Mouse (Mus musculus) spleen, postnatal 14 days (tissue): ENCODE results near the gene Hoxa7.

ENCODE experiments used
- DNase-seq, 2 experiments: peaks; one replicate each; pipeline ENCODE4 v3.0.0; 2021 to 2022; ENCODE audit warnings: low spot score in 2 of 2

The Hoxa7 gene

DNA sequence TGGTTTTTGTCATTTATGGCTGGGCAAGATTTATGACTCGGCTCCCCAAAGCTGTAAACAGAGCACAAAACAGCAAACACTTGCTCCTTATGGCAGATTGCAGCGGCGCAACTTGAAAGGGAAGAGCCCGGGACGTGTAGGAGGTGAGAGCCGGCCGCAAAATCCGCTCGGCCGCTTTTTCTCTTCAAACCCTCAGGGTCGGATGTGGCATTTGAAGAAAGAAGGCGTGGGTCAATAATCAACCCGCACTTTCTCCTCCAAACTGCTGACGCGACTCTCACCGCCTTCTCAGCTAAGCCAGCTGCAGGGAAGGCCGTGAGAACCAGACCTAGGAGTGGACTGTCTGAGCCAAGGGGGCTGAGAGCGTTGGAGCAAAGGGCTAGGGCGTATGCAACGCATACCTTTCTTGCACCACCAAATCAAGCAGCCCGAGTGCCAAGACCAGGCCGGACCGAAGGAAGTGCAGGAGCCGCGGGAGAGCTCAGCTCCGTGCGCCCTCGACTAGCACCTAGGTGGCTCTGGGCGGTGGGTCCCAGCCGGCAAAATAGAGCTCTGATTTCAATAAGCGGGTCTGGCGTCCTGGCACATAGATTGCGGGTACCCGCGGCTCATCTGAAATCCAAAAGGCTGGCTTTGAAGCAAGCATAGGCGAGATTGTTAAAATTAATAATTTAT, 44.5 kb downstream of the Hoxa7 start, which contains the start of gene 5730596B20Rik:
5730596B20Rik (plus strand) TSS at position 438 of the 675 bp plus-strand sequence.
- DNase-seq = no peak

- DNase-seq = no peak
These were observed 45.3 kb downstream of the Hoxa7 start for GRCm38 (mm10) chr6:52176391-52176790.

- DNase-seq = no peak
These were observed 45.8 kb downstream of the Hoxa7 start for GRCm38 (mm10) chr6:52175864-52176263.

- no peak for DNase-seq
These were observed 46.5 kb downstream of the Hoxa7 start for GRCm38 (mm10) chr6:52174968-52175751.

DNA sequence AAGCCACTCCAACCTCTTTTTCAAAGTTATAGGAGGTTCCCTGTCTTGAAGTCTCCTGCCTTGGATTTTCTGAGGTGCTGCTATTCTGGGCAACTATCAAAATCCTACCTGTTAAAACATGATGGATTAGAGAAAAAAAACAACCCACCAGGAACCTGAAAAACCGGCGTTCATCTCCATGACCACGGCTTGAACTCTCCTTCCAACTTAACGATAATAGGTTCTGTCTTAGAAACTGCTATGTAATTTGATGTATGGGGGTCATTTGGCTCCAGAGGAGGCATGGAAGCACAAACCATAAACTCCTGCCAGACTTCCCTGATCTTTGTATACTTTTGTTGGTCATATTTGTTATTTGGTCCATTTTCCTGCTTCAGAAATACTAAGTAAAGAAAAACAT, 48.0 kb downstream of the Hoxa7 start:
- DNase-seq = no peak

DNA sequence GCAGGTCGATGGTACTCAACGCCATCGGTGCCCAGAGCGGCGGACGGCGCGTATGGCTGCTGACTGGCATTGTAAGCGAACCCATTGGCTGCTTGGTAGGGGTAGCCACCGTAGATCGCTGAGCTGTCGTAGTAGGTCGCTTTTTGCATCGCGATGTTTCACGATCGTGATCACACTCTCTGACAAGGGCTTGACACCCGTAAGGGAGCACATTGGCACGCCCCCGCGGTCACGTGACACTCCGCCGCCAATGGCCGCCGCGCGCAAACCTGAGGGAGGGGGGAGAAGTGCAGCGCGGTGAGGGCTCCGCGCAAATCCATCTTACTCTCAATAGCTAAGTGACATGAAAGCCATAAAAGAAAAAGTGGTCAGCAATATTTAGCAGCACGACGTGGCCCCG, 49.2 kb downstream of the Hoxa7 start:
- DNase-seq = no peak

GRCm38 (mm10) chr6:52171938-52172337, 49.7 kb downstream of the Hoxa7 start:
- no peak for DNase-seq

DNA sequence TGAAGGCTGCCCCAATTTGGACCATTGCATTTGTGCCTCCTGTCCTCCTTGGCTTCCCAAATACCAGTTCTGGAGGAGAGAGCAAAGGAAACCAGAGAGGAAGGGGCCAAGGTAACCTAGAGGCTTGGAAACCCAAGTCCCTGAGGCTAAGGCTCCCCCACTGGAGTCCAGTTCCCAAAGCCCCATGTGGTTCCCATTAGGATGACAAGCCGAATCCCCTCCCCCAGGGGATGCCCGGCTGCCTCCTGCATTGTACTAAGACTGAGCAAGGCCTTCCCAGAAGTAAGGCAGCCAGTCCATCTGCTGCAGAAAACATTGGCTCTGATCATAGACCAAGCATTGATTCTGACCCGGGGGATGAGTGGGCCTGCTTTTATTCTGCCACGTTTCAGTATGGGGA, 50.3 kb downstream of the Hoxa7 start:
- DNase-seq = no peak

GRCm38 (mm10) chr6:52170898-52171223, 50.8 kb downstream of the Hoxa7 start:
- no peak for DNase-seq

DNA sequence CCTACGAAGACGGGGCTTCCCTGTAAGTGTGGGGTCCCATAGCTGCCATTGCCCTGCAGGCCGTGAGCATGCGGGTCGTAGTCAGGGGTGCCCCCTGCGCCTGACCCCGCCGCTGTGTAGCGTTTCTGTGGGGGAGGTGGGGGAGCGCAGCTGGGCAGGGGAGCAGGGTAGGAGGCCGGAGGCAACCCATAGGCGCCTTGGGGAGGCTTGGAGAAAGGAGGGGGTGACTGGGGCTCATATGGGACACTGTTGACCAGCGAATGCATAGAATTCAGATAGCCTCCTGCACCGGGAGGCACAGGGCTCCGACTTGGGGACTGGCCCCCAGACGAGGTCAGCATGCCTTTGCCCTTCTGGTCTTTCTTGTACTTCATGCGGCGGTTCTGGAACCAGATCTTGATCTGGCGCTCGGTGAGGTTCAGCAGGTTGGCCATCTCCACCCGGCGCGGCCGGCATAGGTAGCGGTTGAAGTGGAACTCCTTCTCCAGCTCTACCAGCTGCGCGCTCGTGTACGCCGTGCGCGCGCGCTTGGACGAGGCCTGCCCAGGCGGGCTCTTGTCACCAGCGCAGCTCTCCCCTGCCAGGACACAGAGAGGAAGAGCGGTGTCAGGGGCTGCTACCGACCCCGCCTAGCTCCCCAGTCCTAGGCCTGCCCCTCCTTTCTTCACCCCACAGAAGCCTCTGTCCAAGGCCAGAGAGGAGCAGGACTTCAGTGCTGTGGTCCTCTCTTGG, 51.3 kb downstream of the Hoxa7 start:
- DNase-seq = no peak

- no peak for DNase-seq
These were observed 52.0 kb downstream of the Hoxa7 start for GRCm38 (mm10) chr6:52169499-52170165.

GRCm38 (mm10) chr6:52168191-52169055, 53.2 kb downstream of the Hoxa7 start:
- no peak for DNase-seq

DNA sequence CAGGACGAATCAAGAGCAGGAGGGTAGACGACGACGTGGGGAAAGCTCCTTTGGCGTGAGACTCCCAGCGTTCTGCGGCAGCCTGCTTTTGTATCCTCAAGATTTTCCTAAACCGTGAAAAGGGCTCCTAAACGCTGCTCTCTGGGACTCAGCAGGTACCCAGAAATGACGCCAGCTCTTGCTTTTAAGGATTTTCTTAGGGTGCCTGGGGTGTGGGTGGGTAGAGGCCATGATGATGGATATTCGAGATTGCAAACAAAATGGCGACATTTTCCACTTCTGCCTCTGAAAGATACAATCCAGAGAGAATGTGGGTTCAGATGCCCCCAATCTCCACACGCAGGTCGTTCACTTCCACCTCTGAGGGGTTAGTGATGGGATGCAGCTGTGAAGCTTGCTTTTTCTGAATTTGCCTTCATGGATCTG, 53.9 kb downstream of the Hoxa7 start:
- DNase-seq = no peak

GRCm38 (mm10) chr6:52167176-52167575, 54.5 kb downstream of the Hoxa7 start:
- DNase-seq = no peak

DNA sequence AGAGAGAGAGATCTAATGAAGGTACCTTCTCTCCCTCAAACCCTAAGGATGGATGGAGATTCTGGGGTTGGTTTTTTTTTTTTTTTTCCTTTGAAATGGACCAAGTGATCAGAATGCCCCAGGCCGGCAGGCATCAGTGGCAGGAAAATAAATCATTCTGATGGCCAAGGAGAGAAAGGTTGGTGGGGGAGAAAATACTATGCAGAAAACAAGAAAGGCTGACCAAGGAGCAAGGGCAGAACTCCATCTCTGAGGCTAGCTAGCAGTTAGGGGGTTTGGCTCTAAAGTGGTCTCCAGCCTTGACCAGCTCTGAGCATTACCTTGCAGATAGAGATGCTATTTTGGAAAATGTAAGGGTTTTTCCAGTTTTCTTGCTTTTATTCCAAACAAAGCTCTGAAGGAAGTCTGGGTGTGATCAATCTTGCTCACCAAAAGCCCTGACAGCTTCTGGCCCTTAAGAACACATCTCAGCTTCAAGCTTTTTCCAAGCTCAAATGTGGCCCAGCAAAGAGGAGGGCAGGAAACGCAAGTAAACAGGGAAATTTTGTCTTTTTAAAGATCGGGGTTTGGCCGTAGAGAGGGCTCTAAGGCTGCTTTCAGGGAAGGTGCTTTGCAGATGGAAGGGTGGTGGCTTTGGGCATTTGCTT, 55.1 kb downstream of the Hoxa7 start:
- no peak for DNase-seq

DNA sequence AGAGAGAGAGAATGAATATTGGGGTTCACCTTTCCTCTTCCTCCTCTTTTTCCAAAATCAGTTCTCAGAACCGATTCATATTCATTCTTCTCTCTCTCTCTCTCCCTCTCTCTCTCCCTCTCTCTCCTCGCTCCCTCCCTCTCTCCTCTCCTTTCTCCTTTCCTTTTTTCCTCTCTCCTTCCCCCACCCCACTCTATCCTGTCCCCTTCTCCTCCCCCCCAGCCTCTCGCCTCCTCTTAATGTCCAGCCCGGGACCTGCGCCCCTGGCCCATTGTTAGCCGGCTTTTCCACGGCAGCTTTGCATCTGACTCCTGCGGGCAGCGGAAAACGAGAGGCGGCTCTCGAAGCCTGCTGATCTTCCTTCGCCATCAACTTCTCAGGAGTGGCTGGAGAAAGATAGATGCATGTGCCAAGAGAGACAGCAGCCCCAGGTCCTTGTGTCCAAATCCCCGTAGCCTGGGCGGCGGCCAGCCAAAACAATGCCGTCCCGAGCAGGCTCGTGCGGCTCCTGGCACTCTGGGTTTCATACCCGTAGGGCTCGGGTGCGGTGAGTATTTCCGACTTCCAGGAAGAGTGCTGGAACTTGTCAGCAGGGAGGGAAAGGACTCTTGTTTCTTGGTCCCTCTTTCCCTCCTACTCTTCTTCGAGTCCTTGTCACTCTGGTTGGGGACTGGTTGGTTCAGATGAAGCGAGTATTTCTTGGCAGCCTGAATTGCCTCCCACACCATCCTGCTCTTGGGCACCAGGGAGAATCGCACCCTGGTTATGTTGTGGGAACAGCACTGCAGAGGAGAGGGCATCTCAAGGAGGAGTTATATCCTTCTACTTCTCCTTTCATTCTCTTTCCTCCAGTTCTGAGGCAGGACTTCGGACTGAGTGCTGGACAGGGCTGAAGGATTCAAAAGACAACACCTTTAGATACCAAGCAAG, 55.9 kb downstream of the Hoxa7 start:
- DNase-seq = no peak

GRCm38 (mm10) chr6:52164626-52165440, 56.8 kb downstream of the Hoxa7 start, which contains the start of gene Hoxa2:
TSS of gene Hoxa2 (minus strand) at chr6:52164831.
- no peak for DNase-seq
